In the genomic region with DNA sequence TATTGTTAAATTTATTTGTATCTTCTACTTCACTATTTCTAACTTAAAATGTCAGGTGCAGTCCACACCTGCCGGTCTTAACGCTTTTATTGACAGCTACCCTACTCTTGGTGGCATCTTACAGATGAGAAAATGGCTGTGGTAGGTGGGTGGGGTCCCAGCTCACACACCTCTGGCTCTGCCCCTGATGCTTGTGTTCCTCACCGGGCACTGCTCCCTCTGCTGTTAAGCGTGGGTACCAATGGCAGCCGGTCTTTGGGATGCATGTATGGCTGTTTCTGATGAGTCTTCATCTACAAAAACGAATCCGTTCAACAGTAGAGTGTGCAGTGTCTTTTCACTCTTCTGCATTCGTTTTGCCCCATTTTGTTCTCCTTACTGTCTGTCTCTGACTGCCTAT, we compare ENCODE assay signal across 8 mouse cellular contexts. TPM values are rescaled to one million over a fixed set of nuclear protein-coding genes. Genes with fewer than 3 reads are reported as not detected.
DNase-seq lines count a peak whose midpoint lies in the region; ATAC-seq lines count a peak whose summit lies in the region.

No protein-coding gene starts in this region.

- DNase-seq in forebrain, embryonic 14.5 days (ENCODE audit: low spot score), result peak; percentile 33
- DNase-seq in liver, result peak; percentile 12
- DNase-seq in cerebellum, postnatal 10 days, result peak; percentile 66 to 69
- no peak for DNase-seq in spleen, adult 18-20 months
- no peak for DNase-seq in adrenal gland, adult 18-20 months (ENCODE audit: low spot score in 2 of 2)

- H3K4me1 ChIP-seq in forebrain, embryonic 14.5 days (ENCODE audit: control insufficient read depth, insufficient read depth, low read length), result no peaks in the 10 kb centered on the region
- H3K4me1 ChIP-seq in forebrain, embryonic 12.5 days, result peaks cover 6% of the 10 kb centered on the region; the same call in 1 of the 2 replicates
- H3K4me1 ChIP-seq in liver, embryonic 12.5 days, result no peaks in the 10 kb centered on the region

- H3K9ac ChIP-seq in forebrain, embryonic 14.5 days (ENCODE audit: low read length), result no peak overlapping the region
- no peak overlapping the region for H3K9ac ChIP-seq in forebrain, embryonic 12.5 days
- no peak overlapping the region for H3K9ac ChIP-seq in liver, embryonic 12.5 days

- no peak overlapping the region for H3K27ac ChIP-seq in forebrain, embryonic 14.5 days (ENCODE audit: low read depth, low read length)
- H3K27ac ChIP-seq in forebrain, embryonic 12.5 days, result no peak overlapping the region
- no peak overlapping the region for H3K27ac ChIP-seq in liver, embryonic 12.5 days

- 65% methylated on average over 8 of the region's 8 CpGs for WGBS in forebrain, embryonic 14.5 days
- WGBS in forebrain, embryonic 12.5 days, result 64% methylated on average over 8 of the region's 8 CpGs
- WGBS in liver, embryonic 12.5 days (ENCODE audit: insufficient replicate concordance), result 57% methylated on average over 8 of the region's 8 CpGs

- H3K4me2 ChIP-seq in forebrain, embryonic 14.5 days (ENCODE audit: low read length), result no peak overlapping the region
- no peak overlapping the region for H3K4me2 ChIP-seq in forebrain, embryonic 12.5 days
- H3K4me2 ChIP-seq in liver, embryonic 12.5 days, result no peak overlapping the region

- no peak for ATAC-seq in forebrain, embryonic 14.5 days
- ATAC-seq in forebrain, embryonic 12.5 days (ENCODE audit: low FRiP score), result no peak
- no peak for ATAC-seq in liver, embryonic 12.5 days
- ATAC-seq in megakaryocyte-erythroid progenitor cell, adult 5-6 weeks (replicated peaks; ENCODE audit: low FRiP score, low TSS enrichment, poor library complexity, severe bottlenecking), result peak; percentile 71

- H3K36me3 ChIP-seq in forebrain, embryonic 14.5 days (ENCODE audit: control insufficient read depth, insufficient read depth, low read length), result peaks cover 57% of the 10 kb centered on the region
- peaks cover 37% of the 10 kb centered on the region for H3K36me3 ChIP-seq in forebrain, embryonic 12.5 days (replicated peaks)
- peaks cover 40% of the 10 kb centered on the region for H3K36me3 ChIP-seq in liver, embryonic 12.5 days

- no peak overlapping the region for H3K4me3 ChIP-seq in forebrain, embryonic 14.5 days (ENCODE audit: low read depth, low read length)
- H3K4me3 ChIP-seq in forebrain, embryonic 12.5 days (replicated peaks), result no peak overlapping the region
- H3K4me3 ChIP-seq in liver, embryonic 12.5 days, result no peak overlapping the region

- H3K9me3 ChIP-seq in forebrain, embryonic 14.5 days (replicated peaks; ENCODE audit: control insufficient read depth, low read length), result no peaks in the 10 kb centered on the region
- no peaks in the 10 kb centered on the region for H3K9me3 ChIP-seq in forebrain, embryonic 12.5 days
- no peaks in the 10 kb centered on the region for H3K9me3 ChIP-seq in liver, embryonic 12.5 days (replicated peaks)

- H3K27me3 ChIP-seq in forebrain, embryonic 14.5 days (replicated peaks; ENCODE audit: control insufficient read depth, insufficient read depth, low read length), result no peaks in the 10 kb centered on the region
- no peaks in the 10 kb centered on the region for H3K27me3 ChIP-seq in forebrain, embryonic 12.5 days
- H3K27me3 ChIP-seq in liver, embryonic 12.5 days (replicated peaks), result no peaks in the 10 kb centered on the region

RNA-seq across cellular contexts. Expression of a gene that starts 9.6 kb away (rescaled TPM):
- 3.2 and 5.5 TPM in 2 replicates for polyA plus RNA-seq in forebrain, embryonic 14.5 days (2014; fragmentation: Nextera tagmentation; extraction: Ambion mirVana)
- 4.6 and 6.2 TPM in 2 replicates for polyA plus RNA-seq in forebrain, embryonic 12.5 days (2016; fragmentation: Nextera tagmentation; extraction: Ambion mirVana)
- 0.49 and 0.64 TPM in 2 replicates for polyA plus RNA-seq in liver, embryonic 12.5 days (2016; fragmentation: Nextera tagmentation; extraction: Ambion mirVana)
- 1.9 TPM in 1 of 2 replicates, not detected in the other for total RNA-seq in megakaryocyte-erythroid progenitor cell, adult 5-6 weeks (2014; fragmentation: Nextera tagmentation)
- 0.15 and 0.33 TPM in 2 replicates for total RNA-seq in megakaryocyte-erythroid progenitor cell, adult 5-6 weeks (2017)
- total RNA-seq in adrenal gland, adult 18-20 months (2021), result 10 to 100 TPM; 66.4 to 84.0 TPM

RNA-seq across cellular contexts. Expression of a gene that starts 11.6 kb away (rescaled TPM):
- 12.7 and 14.1 TPM in 2 replicates for polyA plus RNA-seq in forebrain, embryonic 14.5 days (2014; fragmentation: Nextera tagmentation; extraction: Ambion mirVana)
- 13.6 and 13.7 TPM in 2 replicates for polyA plus RNA-seq in forebrain, embryonic 12.5 days (2016; fragmentation: Nextera tagmentation; extraction: Ambion mirVana)
- 4.2 and 4.8 TPM in 2 replicates for polyA plus RNA-seq in liver, embryonic 12.5 days (2016; fragmentation: Nextera tagmentation; extraction: Ambion mirVana)
- total RNA-seq in megakaryocyte-erythroid progenitor cell, adult 5-6 weeks (2014; fragmentation: Nextera tagmentation), result 12.4 and 26.1 TPM in 2 replicates
- total RNA-seq in megakaryocyte-erythroid progenitor cell, adult 5-6 weeks (2017), result 9.7 and 11.9 TPM in 2 replicates
- 10 to 100 TPM in 1 of 2 experiments, 1 to 10 TPM in 1; 7.9 to 10.7 TPM for total RNA-seq in adrenal gland, adult 18-20 months (2021)

RNA-seq across cellular contexts. Expression of a gene that starts 49.7 kb away (rescaled TPM):
- 0.10 and 0.14 TPM in 2 replicates for polyA plus RNA-seq in forebrain, embryonic 14.5 days (2014; fragmentation: Nextera tagmentation; extraction: Ambion mirVana)
- polyA plus RNA-seq in forebrain, embryonic 12.5 days (2016; fragmentation: Nextera tagmentation; extraction: Ambion mirVana), result not detected in 2 replicates
- polyA plus RNA-seq in liver, embryonic 12.5 days (2016; fragmentation: Nextera tagmentation; extraction: Ambion mirVana), result 0.05 TPM in 1 of 2 replicates, not detected in the other
- 5.5 TPM in 1 of 2 replicates, not detected in the other for total RNA-seq in megakaryocyte-erythroid progenitor cell, adult 5-6 weeks (2014; fragmentation: Nextera tagmentation)
- total RNA-seq in megakaryocyte-erythroid progenitor cell, adult 5-6 weeks (2017), result 0.34 TPM in 1 of 2 replicates, not detected in the other
- not detected for total RNA-seq in adrenal gland, adult 18-20 months (2021)

Comparison
In these comparisons a context has a peak if more than half of its experiments do, and no peak if none do; other contexts are left out.
1. DNase-seq: peak in forebrain, embryonic 14.5 days (single experiment), liver (single experiment) and cerebellum, postnatal 10 days (2 of 2); none in spleen, adult 18-20 months (0 of 2) and adrenal gland, adult 18-20 months (0 of 2).